Mouse (Mus musculus) forebrain, postnatal 0 days (tissue): ENCODE data around the gene 4930568D16Rik. TPM values are rescaled to one million over a fixed set of nuclear protein-coding genes. Genes with fewer than 3 reads are reported as not detected.

ENCODE experiments used
- ATAC-seq: fragments of 200-750 bp; cut with Nextera tagmentation; 2 replicates; pipeline ENCODE4 v1.8.0; 2017; ENCODE audit warnings: mild to moderate bottlenecking, moderate library complexity
- DNase-seq: peaks from one replicate; pipeline ENCODE4 v3.0.0-alpha.2; 2015
- H3K27ac ChIP-seq: fragments of 300-500 bp; sonication (generic); 2 replicates; pipeline ENCODE4 v1.5.1; 2014; ENCODE audit warnings: low read depth, mild to moderate bottlenecking, antibody characterized with exemption, low read length, moderate library complexity, mixed read lengths
- H3K27me3 ChIP-seq: fragments of 300-500 bp; sonication (generic); 2 replicates; pipeline ENCODE4 v1.6.1; 2014; ENCODE audit warnings: mild to moderate bottlenecking, low read length, mixed read lengths; ENCODE audit not compliant: insufficient read depth
- H3K36me3 ChIP-seq: fragments of 300-500 bp; sonication (generic); 2 replicates; pipeline ENCODE4 v1.6.1; 2014; ENCODE audit warnings: mild to moderate bottlenecking, moderate library complexity; ENCODE audit not compliant: insufficient read depth
- H3K4me1 ChIP-seq: fragments of 300-500 bp; sonication (generic); 2 replicates; pipeline ENCODE4 v1.6.1; 2014; ENCODE audit warnings: antibody characterized with exemption; ENCODE audit not compliant: insufficient read depth
- H3K4me2 ChIP-seq: fragments of 300-500 bp; sonication (generic); 2 replicates; pipeline ENCODE4 v1.6.1; 2014; ENCODE audit warnings: low read depth, mild to moderate bottlenecking, moderate library complexity
- H3K4me3 ChIP-seq: fragments of 300-500 bp; sonication (generic); 2 replicates; pipeline ENCODE4 v1.5.1; 2014; ENCODE audit warnings: low read depth, low read length, mixed read lengths
- H3K9ac ChIP-seq: fragments of 300-500 bp; sonication (generic); 2 replicates; pipeline ENCODE4 v1.6.1; 2014; ENCODE audit warnings: mild to moderate bottlenecking
- H3K9me3 ChIP-seq: fragments of 300-500 bp; sonication (generic); 2 replicates; pipeline ENCODE4 v1.6.1; 2016; ENCODE audit warnings: low read length
- CTCF ChIP-seq: sonication (generic); IDR thresholded peaks from 2 replicates; pipeline ENCODE4 v1.5.1; 2016; ENCODE audit warnings: antibody characterized with exemption, control low read depth, low read depth
- WGBS: fragments of 180-500 bp; shearing (Covaris S2); extraction: QIAGEN DNeasy Blood & Tissue Kit; methylation state at CpG from one replicate; pipeline ENCODE4 v1.1.7; 2014; 5-methylcytosine and 5-hydroxymethylcytosine counted together
- polyA plus RNA-seq: library from polyadenylated mRNA; unstranded; fragments of >200 nt; fragmentation: Nextera tagmentation; extraction: Ambion mirVana; gene quantifications from 2 replicates; pipeline ENCODE4 v1.2.1, GENCODE M21; 2015
- total RNA-seq: library from RNA; depleted of rRNA; stranded (reverse); fragments of >200 nt; gene quantifications from 2 replicates; pipeline ENCODE4 v1.2.3, GENCODE M21; 2014

4930568D16Rik gene
- total and polyA plus RNA-seq, 2 experiments from 2014 or later: not detected

- no peak for TF ChIP-seq CTCF
- no peaks in the 10 kb centered on the region for H3K9me3 ChIP-seq
- no peaks in the 10 kb centered on the region for H3K27me3 ChIP-seq
- no peak for ATAC-seq
- H3K4me2 ChIP-seq: no peak overlapping the region
- no peak overlapping the region for H3K4me3 ChIP-seq
- H3K36me3 ChIP-seq: no peaks in the 10 kb centered on the region
- 74% methylated on average over 5 of the region's 5 CpGs for WGBS
- no peak overlapping the region for H3K9ac ChIP-seq
- no peak for DNase-seq
- no peaks in the 10 kb centered on the region for H3K4me1 ChIP-seq
- no peak overlapping the region for H3K27ac ChIP-seq
Measured at GRCm38 (mm10) chr2:35408409-35409110, 41.0 kb upstream of the 4930568D16Rik start.

GRCm38 (mm10) chr2:35407878-35408277, 40.3 kb upstream of the 4930568D16Rik start:
- Histone ChIP-seq H3K9ac (no peak overlapping the region), H3K9me3 (no peaks in the 10 kb centered on the region), H3K4me2 (no peak overlapping the region), H3K4me1 (no peaks in the 10 kb centered on the region), H3K4me3 (no peak overlapping the region), H3K27me3 (no peaks in the 10 kb centered on the region), H3K36me3 (no peaks in the 10 kb centered on the region), H3K27ac (no peak overlapping the region)
- 84% methylated on average over 7 of the region's 7 CpGs for WGBS
- no peak for DNase-seq
- TF ChIP-seq CTCF: no peak
- ATAC-seq: no peak

- Histone ChIP-seq H3K4me3 (no peak overlapping the region), H3K27ac (no peak overlapping the region), H3K4me2 (no peak overlapping the region), H3K9me3 (no peaks in the 10 kb centered on the region), H3K9ac (no peak overlapping the region), H3K36me3 (no peaks in the 10 kb centered on the region), H3K4me1 (no peaks in the 10 kb centered on the region), H3K27me3 (no peaks in the 10 kb centered on the region)
- DNase-seq (no peak), ATAC-seq (no peak)
- no peak for TF ChIP-seq CTCF
- WGBS: 92% methylated on average over 6 of the region's 6 CpGs
Measured at GRCm38 (mm10) chr2:35407266-35407665, 39.7 kb upstream of the 4930568D16Rik start.

GRCm38 (mm10) chr2:35406611-35407010, 39.1 kb upstream of the 4930568D16Rik start:
- TF ChIP-seq CTCF: no peak
- DNase-seq: no peak
- Histone ChIP-seq H3K4me3 (no peak overlapping the region), H3K9ac (no peak overlapping the region), H3K27me3 (no peaks in the 10 kb centered on the region), H3K4me1 (no peaks in the 10 kb centered on the region), H3K36me3 (no peaks in the 10 kb centered on the region), H3K27ac (no peak overlapping the region), H3K9me3 (no peaks in the 10 kb centered on the region), H3K4me2 (no peak overlapping the region)
- WGBS: 53% methylated on average over 1 of the region's 1 CpGs
- no peak for ATAC-seq

- no peaks in the 10 kb centered on the region for H3K27me3 ChIP-seq
- no peaks in the 10 kb centered on the region for H3K9me3 ChIP-seq
- TF ChIP-seq CTCF: no peak
- H3K27ac ChIP-seq: no peak overlapping the region
- no peak overlapping the region for H3K9ac ChIP-seq
- WGBS: 93% methylated on average over 16 of the region's 16 CpGs
- no peak for ATAC-seq
- DNase-seq: no peak
- H3K4me2 ChIP-seq: no peak overlapping the region
- H3K4me3 ChIP-seq: no peak overlapping the region
- H3K4me1 ChIP-seq: no peaks in the 10 kb centered on the region
- no peaks in the 10 kb centered on the region for H3K36me3 ChIP-seq
Measured at GRCm38 (mm10) chr2:35402391-35402790, 34.9 kb upstream of the 4930568D16Rik start.

- no peak for TF ChIP-seq CTCF
- H3K36me3 ChIP-seq: no peaks in the 10 kb centered on the region
- H3K4me1 ChIP-seq: no peaks in the 10 kb centered on the region
- H3K27ac ChIP-seq: no peak overlapping the region
- H3K27me3 ChIP-seq: no peaks in the 10 kb centered on the region
- no peak for ATAC-seq
- H3K9me3 ChIP-seq: no peaks in the 10 kb centered on the region
- 90% methylated on average over 7 of the region's 7 CpGs for WGBS
- no peak for DNase-seq
- no peak overlapping the region for H3K9ac ChIP-seq
- H3K4me2 ChIP-seq: no peak overlapping the region
- H3K4me3 ChIP-seq: no peak overlapping the region
Measured at GRCm38 (mm10) chr2:35400739-35401138, 33.2 kb upstream of the 4930568D16Rik start.

- Histone ChIP-seq H3K27me3 (no peaks in the 10 kb centered on the region), H3K9me3 (no peaks in the 10 kb centered on the region), H3K9ac (no peak overlapping the region), H3K4me3 (no peak overlapping the region), H3K36me3 (no peaks in the 10 kb centered on the region), H3K4me2 (no peak overlapping the region), H3K4me1 (no peaks in the 10 kb centered on the region), H3K27ac (no peak overlapping the region)
- no peak for TF ChIP-seq CTCF
- DNase-seq (no peak), ATAC-seq (0 out of 2 replicates have a peak, but pooled peaks have one; percentile 6)
- 78% methylated on average over 6 of the region's 6 CpGs for WGBS
Measured at GRCm38 (mm10) chr2:35398184-35398828, 30.8 kb upstream of the 4930568D16Rik start.
